Mouse (Mus musculus) lung, embryonic 14.5 days (tissue): ENCODE data around the gene Ppil3. TPM values are rescaled to one million over a fixed set of nuclear protein-coding genes. Genes with fewer than 3 reads are reported as not detected.

ENCODE experiments used
- ATAC-seq: fragments of 200-750 bp; cut with Nextera tagmentation; 2 replicates; pipeline ENCODE4 v1.8.0; 2017; ENCODE audit warnings: mild to moderate bottlenecking, moderate TSS enrichment, moderate library complexity; ENCODE audit not compliant: insufficient read depth
- DNase-seq: peaks from one replicate; pipeline ENCODE4 v3.0.0-alpha.2; 2015
- H3K27ac ChIP-seq: fragments of 300-500 bp; sonication (generic); 2 replicates; pipeline ENCODE4 v1.5.1; 2014; ENCODE audit warnings: low read depth, mild to moderate bottlenecking, moderate library complexity
- H3K27me3 ChIP-seq: fragments of 300-500 bp; sonication (generic); 2 replicates; pipeline ENCODE4 v1.6.1; 2014; ENCODE audit warnings: low read length, control low read depth; ENCODE audit not compliant: insufficient read depth
- H3K36me3 ChIP-seq: fragments of 300-500 bp; sonication (generic); 2 replicates; pipeline ENCODE4 v1.6.1; 2014; ENCODE audit warnings: control low read depth; ENCODE audit not compliant: insufficient read depth
- H3K4me1 ChIP-seq: fragments of 300-500 bp; sonication (generic); 2 replicates; pipeline ENCODE4 v1.6.1; 2014; ENCODE audit warnings: antibody characterized with exemption, control low read depth; ENCODE audit not compliant: insufficient read depth
- H3K4me2 ChIP-seq: fragments of 300-500 bp; sonication (generic); 2 replicates; pipeline ENCODE4 v1.6.1; 2014; ENCODE audit warnings: mild to moderate bottlenecking
- H3K4me3 ChIP-seq: fragments of 300-500 bp; sonication (generic); 2 replicates; pipeline ENCODE4 v1.5.1; 2014; ENCODE audit warnings: low read depth, low read length
- H3K9ac ChIP-seq: fragments of 300-500 bp; sonication (generic); 2 replicates; pipeline ENCODE4 v1.6.1; 2014
- H3K9me3 ChIP-seq: fragments of 300-500 bp; sonication (generic); 2 replicates; pipeline ENCODE4 v1.6.1; 2016; ENCODE audit warnings: low read depth, low read length, control low read depth
- CTCF ChIP-seq: IDR thresholded peaks from 2 replicates; pipeline ENCODE4 v1.5.1; 2016; ENCODE audit warnings: antibody characterized with exemption, low read depth
- WGBS: fragments of 180-500 bp; shearing (Covaris S2); extraction: QIAGEN DNeasy Blood & Tissue Kit; methylation state at CpG from one replicate; pipeline ENCODE4 v1.1.7; 2014; 5-methylcytosine and 5-hydroxymethylcytosine counted together
- polyA plus RNA-seq: library from polyadenylated mRNA; unstranded; fragments of >200 nt; fragmentation: Nextera tagmentation; extraction: Ambion mirVana; gene quantifications from 2 replicates; pipeline ENCODE4 v1.2.1, GENCODE M21; 2014

Ppil3 gene
- 51.1 and 61.5 TPM in 2 replicates for polyA plus RNA-seq

DNA sequence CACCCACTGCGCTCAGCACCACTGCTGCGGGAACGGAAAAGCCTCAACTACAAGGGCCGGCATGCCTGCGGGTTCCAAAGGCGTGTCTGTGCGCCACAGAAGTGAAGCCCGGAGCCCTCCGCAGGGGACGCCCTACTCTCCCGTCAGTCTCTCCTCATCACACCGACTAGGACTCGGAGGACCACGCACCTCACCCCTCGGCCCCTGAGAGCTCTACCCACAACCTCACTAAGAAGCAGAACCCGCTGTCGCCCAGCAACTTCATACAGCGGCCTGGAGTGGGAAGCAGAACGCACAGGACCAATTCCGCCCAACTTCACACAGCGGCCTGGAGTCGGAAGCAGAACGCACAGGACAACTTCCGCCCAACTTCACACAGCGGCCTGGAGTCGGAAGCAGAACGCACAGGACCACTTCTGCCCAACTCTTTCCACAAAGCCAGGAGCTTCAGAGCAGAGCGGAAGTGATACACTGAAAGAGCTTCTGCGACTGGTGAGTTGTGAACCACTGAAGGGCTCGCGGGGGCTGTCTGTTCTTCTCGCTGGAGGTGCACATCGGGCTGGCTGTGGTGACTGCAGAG, at the start of gene Ppil3, which contains the start of gene Nif3l1:
Gene Ppil3, minus strand, starts transcription at position 344 of the 580 bp plus-strand sequence.
Gene Nif3l1, plus strand, starts transcription at position 9 of the 580 bp plus-strand sequence.
- peaks cover 34% of the 10 kb centered on the region for H3K36me3 ChIP-seq
- H3K9me3 ChIP-seq: no peaks in the 10 kb centered on the region
- peak; percentile 32; the same call in 1 of the 2 replicates for TF ChIP-seq CTCF
- H3K27me3 ChIP-seq: no peaks in the 10 kb centered on the region
- H3K4me1 ChIP-seq: no peaks in the 10 kb centered on the region
- peak within 1 kb of the TSS; percentile 70 for H3K4me3 ChIP-seq
- H3K9ac ChIP-seq: peak within 1 kb of the TSS; percentile 82
- peak; percentile 96 for ATAC-seq
- peak; percentile 94 for DNase-seq
- under 1% methylated on average over 33 of the region's 33 CpGs for WGBS
- H3K4me2 ChIP-seq: peak within 1 kb of the TSS; percentile 76
- peak within 1 kb of the TSS; percentile 93 for H3K27ac ChIP-seq

DNA sequence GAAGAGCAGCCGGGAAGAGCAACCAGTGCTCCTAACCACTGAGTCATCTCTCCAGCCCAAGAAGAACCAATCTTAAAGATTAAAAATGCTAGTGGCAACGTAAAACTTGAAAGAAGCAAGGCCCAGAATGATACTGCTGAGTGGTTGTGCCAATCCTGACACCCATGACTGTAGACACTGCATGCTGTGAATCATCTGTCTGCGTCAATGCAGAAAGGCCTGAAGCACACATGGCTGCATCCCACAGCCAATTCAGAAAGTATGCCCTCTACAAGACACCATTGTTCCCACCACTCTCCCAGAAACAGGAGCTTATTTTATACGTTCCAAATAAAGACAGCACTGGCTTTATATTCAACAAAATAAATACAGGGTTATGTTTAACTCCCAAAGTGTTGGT, 37.4 kb upstream of the Ppil3 start:
- no peak for TF ChIP-seq CTCF
- Histone ChIP-seq H3K27ac (no peak overlapping the region), H3K27me3 (no peaks in the 10 kb centered on the region), H3K36me3 (peaks cover 60% of the 10 kb centered on the region), H3K4me1 (no peaks in the 10 kb centered on the region), H3K4me2 (no peak overlapping the region), H3K9ac (no peak overlapping the region), H3K4me3 (no peak overlapping the region), H3K9me3 (no peaks in the 10 kb centered on the region)
- DNase-seq (no peak), ATAC-seq (no peak)
- 90% methylated on average over 4 of the region's 4 CpGs for WGBS

DNA sequence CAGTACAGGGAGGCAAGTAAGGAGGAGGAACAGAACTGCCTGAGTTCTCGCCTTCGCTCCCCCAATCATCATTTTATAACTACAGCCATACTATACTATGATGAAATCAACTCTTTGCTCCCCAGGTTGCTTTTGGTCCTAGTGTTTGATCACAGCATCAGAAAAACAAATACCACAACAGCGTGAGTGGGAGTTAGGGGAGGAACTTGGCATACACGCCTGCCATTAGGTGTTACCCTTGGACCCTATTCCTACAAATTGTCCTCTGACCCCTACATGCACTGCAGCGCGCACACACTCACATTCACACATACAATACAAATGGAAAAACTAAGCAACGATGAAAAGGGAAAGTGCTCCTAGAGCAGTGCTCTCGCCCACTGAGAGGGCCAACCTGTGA, 30.4 kb upstream of the Ppil3 start:
- H3K27me3 ChIP-seq: no peaks in the 10 kb centered on the region
- no peak overlapping the region for H3K9ac ChIP-seq
- DNase-seq: no peak
- H3K9me3 ChIP-seq: no peaks in the 10 kb centered on the region
- TF ChIP-seq CTCF: no peak
- H3K36me3 ChIP-seq: peaks cover 75% of the 10 kb centered on the region
- no peak overlapping the region for H3K4me2 ChIP-seq
- 93% methylated on average over 8 of the region's 8 CpGs for WGBS
- no peak for ATAC-seq
- no peak overlapping the region for H3K27ac ChIP-seq
- H3K4me3 ChIP-seq: no peak overlapping the region
- H3K4me1 ChIP-seq: no peaks in the 10 kb centered on the region

DNA sequence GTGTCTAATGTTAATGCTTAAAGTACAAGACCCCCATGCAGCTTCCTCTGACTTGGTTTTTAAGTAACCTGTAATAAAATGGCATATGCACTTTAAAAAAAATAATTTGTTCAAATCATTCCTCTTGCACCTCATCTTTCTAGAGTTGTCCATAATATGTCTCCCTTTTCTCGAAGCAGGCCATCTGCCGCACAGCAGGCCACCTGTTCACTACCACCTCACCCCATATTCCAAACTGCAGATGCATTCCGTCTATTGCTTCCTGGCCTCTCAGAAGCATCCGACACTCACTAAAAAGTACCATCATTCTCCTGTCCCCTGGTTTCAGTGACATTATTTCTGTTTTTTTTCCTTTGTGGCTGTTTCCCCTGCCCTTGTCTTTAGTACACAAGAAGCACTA, 20.3 kb upstream of the Ppil3 start:
- H3K9ac ChIP-seq: no peak overlapping the region
- H3K27me3 ChIP-seq: no peaks in the 10 kb centered on the region
- no peaks in the 10 kb centered on the region for H3K9me3 ChIP-seq
- ATAC-seq: no peak
- H3K4me2 ChIP-seq: no peak overlapping the region
- H3K36me3 ChIP-seq: peaks cover 79% of the 10 kb centered on the region
- DNase-seq: no peak
- H3K27ac ChIP-seq: no peak overlapping the region
- no peaks in the 10 kb centered on the region for H3K4me1 ChIP-seq
- TF ChIP-seq CTCF: no peak
- 95% methylated on average over 4 of the region's 4 CpGs for WGBS
- no peak overlapping the region for H3K4me3 ChIP-seq

DNA sequence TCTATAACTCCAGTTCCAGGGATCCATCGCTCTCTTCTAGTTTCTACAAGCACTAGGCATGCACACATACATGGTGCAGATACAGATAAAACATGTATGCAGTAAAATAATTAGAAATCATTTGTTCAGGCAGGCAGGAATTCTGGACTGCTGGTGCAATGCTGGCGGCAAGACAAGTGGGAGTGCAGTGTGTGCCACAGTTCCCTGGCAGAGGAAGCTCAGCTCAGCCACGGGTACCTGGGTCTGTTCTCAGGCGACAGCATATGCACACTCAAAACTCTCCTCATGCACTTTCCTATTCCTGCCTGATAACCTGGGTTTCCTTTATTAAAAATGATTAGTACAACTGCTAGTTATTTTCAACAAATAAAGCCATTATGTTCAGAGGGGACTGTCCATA, 19.8 kb upstream of the Ppil3 start:
- Histone ChIP-seq H3K36me3 (peaks cover 81% of the 10 kb centered on the region), H3K27me3 (no peaks in the 10 kb centered on the region), H3K4me2 (no peak overlapping the region), H3K4me1 (no peaks in the 10 kb centered on the region), H3K9me3 (no peaks in the 10 kb centered on the region), H3K9ac (no peak overlapping the region), H3K27ac (no peak overlapping the region), H3K4me3 (no peak overlapping the region)
- DNase-seq: no peak
- no peak for ATAC-seq
- TF ChIP-seq CTCF: no peak
- WGBS: 88% methylated on average over 4 of the region's 4 CpGs

DNA sequence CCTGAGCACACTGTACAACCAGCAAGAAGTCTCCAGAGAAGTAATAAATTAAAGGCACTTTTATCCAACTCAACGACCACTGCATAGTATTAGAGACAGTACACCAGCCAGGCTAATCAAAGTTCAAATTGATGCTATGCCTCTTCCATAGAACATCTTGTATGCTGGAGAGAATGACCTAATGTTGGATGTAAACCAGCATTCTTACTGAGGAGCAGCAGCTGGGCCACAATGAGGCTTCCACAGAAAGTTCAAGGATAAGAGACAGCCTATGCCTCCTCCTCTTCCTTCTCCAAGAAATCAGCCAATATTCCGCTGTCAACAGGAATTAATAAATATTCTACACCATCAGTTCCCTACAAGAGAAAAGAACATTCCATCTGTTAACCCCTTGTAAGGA, 18.6 kb upstream of the Ppil3 start:
- Histone ChIP-seq H3K4me3 (no peak overlapping the region), H3K9me3 (no peaks in the 10 kb centered on the region), H3K4me1 (no peaks in the 10 kb centered on the region), H3K9ac (no peak overlapping the region), H3K36me3 (peaks cover 82% of the 10 kb centered on the region), H3K4me2 (no peak overlapping the region), H3K27ac (no peak overlapping the region), H3K27me3 (no peaks in the 10 kb centered on the region)
- no peak for TF ChIP-seq CTCF
- DNase-seq (no peak), ATAC-seq (no peak)
- 79% methylated on average over 2 of the region's 2 CpGs for WGBS

DNA sequence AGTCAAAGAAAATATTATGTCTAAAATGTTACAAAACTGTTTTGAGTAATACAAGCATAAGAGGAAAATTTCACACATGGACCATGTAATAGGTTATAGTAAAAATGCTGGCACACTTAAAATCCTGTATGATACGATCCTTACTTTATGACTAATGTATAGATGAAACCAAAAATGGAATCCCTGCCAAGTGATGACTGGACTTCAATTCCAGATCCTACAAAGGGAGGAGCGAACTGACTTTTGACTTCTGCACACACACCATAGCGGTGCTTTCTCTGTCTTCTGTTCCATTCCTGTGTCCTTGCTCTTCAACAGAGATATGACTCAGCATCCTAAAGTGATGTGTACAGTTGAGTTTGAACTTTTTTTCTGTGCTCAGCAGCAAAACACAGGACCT, 15.3 kb upstream of the Ppil3 start:
- Histone ChIP-seq H3K27me3 (no peaks in the 10 kb centered on the region), H3K4me3 (no peak overlapping the region), H3K27ac (no peak overlapping the region), H3K9ac (no peak overlapping the region), H3K9me3 (no peaks in the 10 kb centered on the region), H3K4me1 (no peaks in the 10 kb centered on the region), H3K4me2 (no peak overlapping the region), H3K36me3 (peaks cover 94% of the 10 kb centered on the region)
- ATAC-seq (no peak), DNase-seq (no peak)
- TF ChIP-seq CTCF: no peak
- WGBS: 91% methylated on average over 3 of the region's 3 CpGs
